Comparison of ENCODE assay signal across 28 mouse cellular contexts in the genomic region with DNA sequence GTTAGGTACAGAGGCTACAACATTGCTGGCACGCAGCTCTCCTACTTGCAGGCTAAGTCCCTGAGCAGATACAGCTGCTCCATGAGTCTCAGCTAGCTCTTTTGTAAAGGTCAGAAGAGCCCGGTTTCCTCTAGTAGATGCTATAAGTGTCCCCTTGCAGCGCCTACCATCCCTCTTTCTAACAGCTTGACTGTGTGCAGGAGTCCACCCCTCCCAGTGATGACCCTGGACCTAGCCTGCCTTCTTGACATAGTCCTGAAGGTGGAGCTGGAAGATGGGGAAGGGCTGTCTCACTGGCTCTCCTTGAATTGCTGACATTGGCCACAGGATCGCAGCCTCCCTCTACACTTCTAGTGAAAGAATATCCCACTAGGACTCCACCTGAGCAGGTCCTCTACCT. TPM values are rescaled to one million over a fixed set of nuclear protein-coding genes. Genes with fewer than 3 reads are reported as not detected.
A peak's percentile ranks its signal among the peaks of the same experiment; 100 is the strongest.
DNase-seq lines count a peak whose midpoint lies in the region; ATAC-seq and TF ChIP-seq lines count a peak whose summit lies in the region.
"Had no signal": no experiment of that assay in that cellular context is flagged by ENCODE, and none has a peak within 500 bp of the region (broad histone marks: within the 10 kb centered on the region; RNA-seq: fewer than 3 reads in every experiment).

No protein-coding gene starts in this region.

- TF ChIP-seq CTCF in hindbrain, postnatal 0 days (IDR thresholded peaks at IDR 0.05; ENCODE audit: low read depth): peak; percentile 40

- WGBS in hindbrain, postnatal 0 days: 83% methylated on average over 4 of the region's 4 CpGs
- 74% methylated on average over 4 of the region's 4 CpGs for WGBS in hindbrain, embryonic 13.5 days
- 73% methylated on average over 4 of the region's 4 CpGs for WGBS in midbrain, embryonic 16.5 days
- 74% methylated on average over 4 of the region's 4 CpGs for WGBS in heart, embryonic 10.5 days

- H3K27me3 ChIP-seq in hindbrain, postnatal 0 days (ENCODE audit: insufficient read depth, low read length): peaks cover 21% of the 10 kb centered on the region
- peaks cover 90% of the 10 kb centered on the region for H3K27me3 ChIP-seq in hindbrain, embryonic 13.5 days
- peaks cover 16% of the 10 kb centered on the region for H3K27me3 ChIP-seq in midbrain, embryonic 16.5 days (ENCODE audit: control insufficient read depth, insufficient read depth, low read depth, low read length)
- peaks cover 36% of the 10 kb centered on the region for H3K27me3 ChIP-seq in heart, embryonic 10.5 days (ENCODE audit: insufficient read depth, poor library complexity, severe bottlenecking)

- H3K4me3 ChIP-seq in hindbrain, postnatal 0 days (ENCODE audit: low read length): no peak overlapping the region
- H3K4me3 ChIP-seq in hindbrain, embryonic 13.5 days: no peak overlapping the region
- H3K4me3 ChIP-seq in midbrain, embryonic 16.5 days (ENCODE audit: low read depth, low read length): no peak overlapping the region
- no peak overlapping the region for H3K4me3 ChIP-seq in heart, embryonic 10.5 days
- H3K4me3 ChIP-seq: heart, adult 2 months; hindbrain, embryonic 15.5 days; intestine, embryonic 15.5 days; lung, embryonic 15.5 days; megakaryocyte, embryonic 14.5 days had no signal

- no peak for DNase-seq in hindbrain, postnatal 0 days (ENCODE audit: low spot score)
- DNase-seq in retina, embryonic 14.5 days (ENCODE audit: low spot score): peak; percentile 12
- no peak for DNase-seq in retina, postnatal 1 day
- DNase-seq in ovary, postnatal 14 days (ENCODE audit: low spot score): no peak
- DNase-seq in heart, embryonic 10.5 days (ENCODE audit: low spot score): no peak
- DNase-seq: adrenal gland, adult 8-10 months; cerebellum, adult 18-20 months; cerebellum, postnatal 25 days; gastrocnemius, postnatal 36 days; heart, adult 2 months; lung, postnatal 36 days; thymus, postnatal 14 days had no signal

- no peaks in the 10 kb centered on the region for H3K4me1 ChIP-seq in hindbrain, postnatal 0 days (ENCODE audit: insufficient read depth, low read length)
- H3K4me1 ChIP-seq in hindbrain, embryonic 13.5 days (replicated peaks): no peaks in the 10 kb centered on the region
- no peaks in the 10 kb centered on the region for H3K4me1 ChIP-seq in midbrain, embryonic 16.5 days (ENCODE audit: control insufficient read depth, insufficient read depth, low read length)
- no peaks in the 10 kb centered on the region for H3K4me1 ChIP-seq in heart, embryonic 10.5 days
- H3K4me1 ChIP-seq: hindbrain, embryonic 15.5 days; intestine, embryonic 15.5 days; lung, embryonic 15.5 days; megakaryocyte, embryonic 14.5 days had no signal

- no peaks in the 10 kb centered on the region for H3K9me3 ChIP-seq in hindbrain, postnatal 0 days (ENCODE audit: low read length)
- no peaks in the 10 kb centered on the region for H3K9me3 ChIP-seq in hindbrain, embryonic 13.5 days
- H3K9me3 ChIP-seq in midbrain, embryonic 16.5 days (replicated peaks; ENCODE audit: control insufficient read depth, low read length, poor library complexity, severe bottlenecking): no peaks in the 10 kb centered on the region
- no peaks in the 10 kb centered on the region for H3K9me3 ChIP-seq in heart, embryonic 10.5 days
- H3K9me3 ChIP-seq: hindbrain, embryonic 15.5 days; intestine, embryonic 15.5 days; lung, embryonic 15.5 days had no signal

- peak; percentile 27; the same call in 1 of the 2 replicates for ATAC-seq in hindbrain, postnatal 0 days
- no peak; the same call in 1 of the 2 replicates for ATAC-seq in hindbrain, embryonic 13.5 days (ENCODE audit: low FRiP score)
- ATAC-seq in midbrain, embryonic 16.5 days: peak; percentile 15; the same call in 1 of the 2 replicates

- no peak overlapping the region for H3K9ac ChIP-seq in hindbrain, postnatal 0 days (replicated peaks; ENCODE audit: low read length)
- H3K9ac ChIP-seq in hindbrain, embryonic 13.5 days: no peak overlapping the region
- H3K9ac ChIP-seq in midbrain, embryonic 16.5 days (ENCODE audit: low read depth, low read length): no peak overlapping the region; the same call in 1 of the 2 replicates
- H3K9ac ChIP-seq: hindbrain, embryonic 15.5 days; intestine, embryonic 15.5 days; liver, embryonic 14.5 days; lung, embryonic 15.5 days had no signal

- no peaks in the 10 kb centered on the region for H3K36me3 ChIP-seq in hindbrain, postnatal 0 days (ENCODE audit: insufficient read depth, low read length)
- H3K36me3 ChIP-seq in hindbrain, embryonic 13.5 days: no peaks in the 10 kb centered on the region
- H3K36me3 ChIP-seq in midbrain, embryonic 16.5 days (ENCODE audit: control insufficient read depth, insufficient read depth, low read length): no peaks in the 10 kb centered on the region
- no peaks in the 10 kb centered on the region for H3K36me3 ChIP-seq in heart, embryonic 10.5 days
- H3K36me3 ChIP-seq: hindbrain, embryonic 15.5 days; intestine, embryonic 15.5 days; lung, embryonic 15.5 days had no signal

- no peak overlapping the region for H3K4me2 ChIP-seq in hindbrain, postnatal 0 days (ENCODE audit: low read depth, low read length)
- H3K4me2 ChIP-seq in hindbrain, embryonic 13.5 days: no peak overlapping the region
- no peak overlapping the region for H3K4me2 ChIP-seq in midbrain, embryonic 16.5 days (ENCODE audit: low read length)

- no peak overlapping the region for H3K27ac ChIP-seq in hindbrain, postnatal 0 days
- H3K27ac ChIP-seq in hindbrain, embryonic 13.5 days: no peak overlapping the region
- no peak overlapping the region for H3K27ac ChIP-seq in midbrain, embryonic 16.5 days (ENCODE audit: low read length)
- no peak overlapping the region for H3K27ac ChIP-seq in heart, embryonic 10.5 days
- H3K27ac ChIP-seq: heart, adult 2 months; hindbrain, embryonic 15.5 days; intestine, embryonic 15.5 days; liver, embryonic 14.5 days; lung, embryonic 15.5 days had no signal

RNA-seq across cellular contexts. Expression of a gene that starts 19.6 kb away (rescaled TPM):
- total RNA-seq in hindbrain, postnatal 0 days (2014; rRNA removed): 0.43 and 0.68 TPM in 2 replicates
- 0.53 and 0.59 TPM in 2 replicates for polyA plus RNA-seq in hindbrain, postnatal 0 days (2015; fragmentation: Nextera tagmentation; extraction: Ambion mirVana)
- 14.3 and 28.7 TPM in 2 replicates for polyA plus RNA-seq in hindbrain, embryonic 13.5 days (2015; fragmentation: Nextera tagmentation; extraction: Ambion mirVana)
- 13.4 and 18.5 TPM in 2 replicates for polyA plus RNA-seq in midbrain, embryonic 16.5 days (2015; fragmentation: Nextera tagmentation; extraction: Ambion mirVana)
- 0.06 TPM in 1 of 2 replicates, not detected in the other for polyA plus RNA-seq in heart, embryonic 10.5 days (2016; fragmentation: Nextera tagmentation; extraction: Ambion mirVana)
- total RNA-seq: adrenal gland, adult 8-10 months; gastrocnemius, adult 18-20 months; gastrocnemius, postnatal 36 days; heart, adult 2 months; heart, postnatal 25 days; left cerebral cortex, postnatal 14 days; neutrophil, adult 5-6 weeks had no signal
- polyA plus RNA-seq: activated CD4-positive, CD25-positive, alpha-beta regulatory T cell, adult 4 months; C2C12; heart, adult 2 months; heart, embryonic 14.5 days; intestine, embryonic 15.5 days; kidney, embryonic 14.5 days; liver, embryonic 14.5 days; lung, embryonic 15.5 days; spleen, adult 2 months had no signal
